Mouse (Mus musculus) olfactory bulb, adult 2 months (tissue): Measurements from ENCODE around the gene Fam168b.

Experiments used
- CTCF ChIP-seq: fragments of 200-500 bp; IDR thresholded peaks from 2 replicates; pipeline ENCODE4 v1.5.1; 2012; ENCODE audit warnings: low read depth, mild to moderate bottlenecking, low read length, moderate library complexity; ENCODE audit not compliant: insufficient read depth
- POLR2A ChIP-seq: fragments of 200-500 bp; IDR thresholded peaks from 2 replicates; pipeline ENCODE4 v1.6.1; 2012; ENCODE audit warnings: mild to moderate bottlenecking, low read depth, low read length, moderate library complexity; ENCODE audit not compliant: insufficient read depth

GRCm38 (mm10) chr1:34805931-34806520 is 36.8 kb downstream of the Fam168b start:
- no peak for TF ChIP-seq POLR2A
- TF ChIP-seq CTCF = no peak
